Mouse (Mus musculus) embryonic facial prominence, embryonic 12.5 days (tissue): ENCODE measurements around the gene Dcxr. TPM values are rescaled to one million over a fixed set of nuclear protein-coding genes. Genes with fewer than 3 reads are reported as not detected.
"Not testable (repeated sequence)": the region's sequence is repeated elsewhere in the genome, so short reads cannot be mapped to it uniquely, and the experiment has no call there.

Source experiments
- ATAC-seq: fragments of 200-750 bp; cut with Nextera tagmentation; 2 replicates; pipeline ENCODE4 v1.8.0; 2017; ENCODE audit not compliant: insufficient number of reproducible peaks, insufficient read depth, low FRiP score, low TSS enrichment
- H3K27ac ChIP-seq: fragments of 300-500 bp; sonication (generic); 2 replicates; pipeline ENCODE4 v1.5.1; 2016; ENCODE audit warnings: mild to moderate bottlenecking
- H3K27me3 ChIP-seq: fragments of 300-500 bp; sonication (generic); 2 replicates; pipeline ENCODE4 v1.6.1; 2016; ENCODE audit warnings: mild to moderate bottlenecking, moderate library complexity
- H3K36me3 ChIP-seq: fragments of 300-500 bp; sonication (generic); 2 replicates; pipeline ENCODE4 v1.6.1; 2016; ENCODE audit warnings: mild to moderate bottlenecking
- H3K4me1 ChIP-seq: fragments of 300-500 bp; sonication (generic); 2 replicates; pipeline ENCODE4 v1.6.1; 2016
- H3K4me2 ChIP-seq: fragments of 300-500 bp; sonication (generic); replicated peaks from 2 replicates; pipeline ENCODE4 v1.6.1; 2016; ENCODE audit warnings: mild to moderate bottlenecking, moderate library complexity
- H3K4me3 ChIP-seq: fragments of 300-500 bp; sonication (generic); 2 replicates; pipeline ENCODE4 v1.5.1; 2016; ENCODE audit warnings: mild to moderate bottlenecking
- H3K9ac ChIP-seq: fragments of 300-500 bp; sonication (generic); 2 replicates; pipeline ENCODE4 v1.6.1; 2016; ENCODE audit warnings: mild to moderate bottlenecking, moderate library complexity
- H3K9me3 ChIP-seq: fragments of 300-500 bp; sonication (generic); 2 replicates; pipeline ENCODE4 v1.6.1; 2016; ENCODE audit warnings: mild to moderate bottlenecking, moderate library complexity
- WGBS: fragments of 180-500 bp; shearing (Covaris S2); methylation state at CpG from one replicate; pipeline ENCODE4 v1.1.7; 2016; 5-methylcytosine and 5-hydroxymethylcytosine counted together
- polyA plus RNA-seq: library from polyadenylated mRNA; unstranded; fragments of >200 nt; fragmentation: Nextera tagmentation; extraction: Ambion mirVana; gene quantifications from 2 replicates; pipeline ENCODE4 v1.2.1, GENCODE M21; 2016

The Dcxr gene
- 11.5 and 12.3 TPM in 2 replicates for polyA plus RNA-seq

DNA sequence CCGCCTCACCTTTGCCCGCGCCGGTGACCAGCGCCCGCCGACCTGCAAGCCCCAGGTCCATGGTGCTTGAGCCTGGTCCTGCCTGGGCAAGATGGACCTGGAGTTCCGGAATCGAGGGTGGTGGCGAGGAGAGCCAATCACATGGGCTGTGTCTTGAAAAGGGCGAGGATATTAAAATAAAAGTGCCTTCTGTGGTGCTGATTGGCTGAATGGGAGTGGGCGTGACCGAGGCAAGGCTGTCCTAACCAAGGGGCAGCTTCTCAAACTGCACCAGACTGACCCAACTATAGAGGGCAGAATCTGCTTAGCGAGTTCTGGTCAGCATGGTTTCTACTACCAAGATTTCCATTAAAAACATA is at the start of gene Dcxr:
Gene Dcxr (minus strand): TSS at position 113 of the 359 bp plus-strand sequence.
- peak within 1 kb of the TSS; percentile 46 for H3K9ac ChIP-seq
- peak within 1 kb of the TSS; percentile 56 for H3K4me3 ChIP-seq
- H3K9me3 ChIP-seq: no peaks in the 10 kb centered on the region
- 1% methylated on average over 14 of the region's 14 CpGs for WGBS
- peak; percentile 79 for ATAC-seq
- 0 out of 2 replicates have a peak, but pooled peaks cover 6% of the 10 kb centered on the region for H3K36me3 ChIP-seq
- H3K4me2 ChIP-seq: peak within 1 kb of the TSS; percentile 81
- no peak within 1 kb of the TSS for H3K27ac ChIP-seq
- H3K27me3 ChIP-seq: peaks cover 8% of the 10 kb centered on the region; the same call in 1 of the 2 replicates
- peaks cover 23% of the 10 kb centered on the region; the same call in 1 of the 2 replicates for H3K4me1 ChIP-seq

DNA sequence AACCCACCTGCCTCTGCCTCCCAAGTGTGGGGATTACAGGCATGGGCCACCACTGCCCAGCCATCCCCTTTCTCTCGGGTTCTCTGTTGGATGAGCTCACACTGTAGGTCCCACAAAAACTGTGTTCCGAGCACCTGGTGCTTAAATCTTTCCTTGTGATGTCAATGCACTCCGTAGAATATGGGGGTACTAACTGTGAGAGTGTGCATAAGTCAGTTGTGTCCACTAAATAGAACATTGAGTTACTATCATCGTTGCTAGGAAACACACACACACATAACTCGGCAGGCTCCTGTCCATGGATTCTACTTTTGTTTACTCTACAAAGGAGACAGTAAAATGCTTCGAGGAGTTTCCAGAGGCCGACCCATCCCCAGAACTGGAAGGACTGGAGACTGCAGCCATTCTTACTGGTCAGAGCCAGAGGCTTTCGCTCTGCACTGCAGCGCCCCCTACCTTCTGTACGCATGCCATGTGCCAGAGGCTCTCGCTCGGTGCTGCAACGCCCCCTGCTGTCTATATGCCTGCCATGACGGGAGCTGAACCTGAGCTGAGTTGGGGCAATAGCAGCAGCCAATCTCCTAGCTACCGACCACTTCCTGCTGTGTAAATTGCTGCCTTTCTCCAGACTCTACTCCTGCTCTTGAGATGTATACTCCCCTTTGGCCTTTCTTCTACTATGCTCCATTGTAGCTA is 48.8 kb upstream of the Dcxr start:
- no peak overlapping the region for H3K27ac ChIP-seq

DNA sequence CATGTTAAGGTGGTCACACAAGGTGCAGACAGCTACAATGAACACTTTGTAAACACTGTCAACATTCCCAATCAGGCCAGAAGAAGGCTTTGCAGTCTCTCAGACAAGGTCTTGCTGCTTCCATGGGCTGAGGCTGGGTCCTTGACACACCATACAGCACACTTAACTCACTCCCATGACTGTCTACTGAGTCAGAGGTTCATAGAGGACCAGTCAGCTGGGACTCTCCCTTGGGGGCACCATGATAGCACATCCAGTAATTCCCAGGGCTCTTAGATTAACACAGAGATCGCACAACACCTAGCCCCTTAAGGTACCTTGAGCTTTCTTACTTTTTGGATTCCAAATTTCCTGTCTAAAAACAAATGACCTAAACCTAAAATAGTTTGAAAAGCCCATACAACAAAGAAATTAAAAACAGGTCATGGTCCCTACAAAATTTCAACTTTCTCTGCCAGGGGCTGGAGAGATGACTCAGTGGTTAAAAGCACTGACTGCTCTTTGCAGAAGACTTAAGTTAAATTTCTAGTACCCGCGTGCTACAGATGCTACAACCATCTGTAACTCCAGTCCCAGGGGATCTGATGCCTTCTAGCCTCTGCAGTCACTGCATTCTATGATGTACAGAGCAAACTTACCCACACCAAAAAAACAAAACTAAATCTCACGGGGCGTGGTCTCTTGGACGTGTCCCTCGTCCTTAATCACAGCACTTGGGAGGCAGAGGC is 46.5 kb upstream of the Dcxr start:
- Histone ChIP-seq H3K9me3 (no peaks in the 10 kb centered on the region), H3K4me3 (no peak overlapping the region), H3K4me1 (peaks cover 8% of the 10 kb centered on the region; the same call in 1 of the 2 replicates), H3K36me3 (no peaks in the 10 kb centered on the region), H3K27me3 (no peaks in the 10 kb centered on the region), H3K27ac (no peak overlapping the region), H3K9ac (no peak overlapping the region), H3K4me2 (no peak overlapping the region)
- 88% methylated on average over 7 of the region's 7 CpGs for WGBS
- ATAC-seq: no peak

More for the DNA sequence above, 48.8 kb upstream of the Dcxr start:
- peak; percentile 19; the same call in 1 of the 2 replicates for ATAC-seq
- Histone ChIP-seq H3K27me3 (no peaks in the 10 kb centered on the region), H3K36me3 (peaks cover 6% of the 10 kb centered on the region; the same call in 1 of the 2 replicates), H3K4me1 (peaks cover 8% of the 10 kb centered on the region; the same call in 1 of the 2 replicates), H3K9ac (no peak overlapping the region), H3K4me2 (no peak overlapping the region; the same call in 1 of the 2 replicates), H3K9me3 (no peaks in the 10 kb centered on the region), H3K4me3 (no peak overlapping the region)
- 27% methylated on average over 15 of the region's 15 CpGs for WGBS

GRCm38 (mm10) chr11:120772749-120773148 is 45.7 kb upstream of the Dcxr start:
- H3K36me3 ChIP-seq: no peaks in the 10 kb centered on the region
- H3K9me3 ChIP-seq: no peaks in the 10 kb centered on the region
- no peak overlapping the region for H3K4me3 ChIP-seq
- no peak overlapping the region for H3K9ac ChIP-seq
- H3K27ac ChIP-seq: no peak overlapping the region
- no peaks in the 10 kb centered on the region for H3K27me3 ChIP-seq
- no peak for ATAC-seq
- peaks cover 8% of the 10 kb centered on the region; the same call in 1 of the 2 replicates for H3K4me1 ChIP-seq
- no peak overlapping the region for H3K4me2 ChIP-seq
- WGBS: 78% methylated on average over 3 of the region's 3 CpGs

DNA sequence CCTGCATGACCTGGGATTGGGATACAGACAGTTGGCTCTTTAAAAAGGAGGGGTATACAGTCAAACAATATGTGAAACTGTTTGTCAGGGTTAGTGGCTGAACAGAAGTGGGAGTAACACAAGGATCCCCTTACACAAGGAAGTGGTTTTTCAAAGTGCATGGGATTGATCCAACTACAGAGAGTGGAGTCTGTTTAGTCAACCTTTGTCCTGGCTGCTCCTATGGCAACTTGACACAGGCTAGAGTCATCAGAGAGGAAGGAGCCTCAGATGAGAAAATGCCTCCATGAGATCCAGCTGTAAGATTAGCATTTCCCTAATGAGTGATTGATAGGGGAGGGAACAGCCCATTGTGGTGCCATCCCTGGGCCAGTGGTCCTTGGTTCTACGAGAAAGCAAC is 41.1 kb upstream of the Dcxr start:
- no peak overlapping the region for H3K27ac ChIP-seq
- H3K36me3 ChIP-seq: no peaks in the 10 kb centered on the region
- H3K27me3 ChIP-seq: peaks cover 10% of the 10 kb centered on the region; the same call in 1 of the 2 replicates
- H3K4me1 ChIP-seq: no peaks in the 10 kb centered on the region
- WGBS: 69% methylated on average over 1 of the region's 1 CpGs
- H3K9ac ChIP-seq: no peak overlapping the region
- H3K4me3 ChIP-seq: no peak overlapping the region
- no peak overlapping the region for H3K4me2 ChIP-seq
- H3K9me3 ChIP-seq: no peaks in the 10 kb centered on the region
- no peak for ATAC-seq

GRCm38 (mm10) chr11:120767023-120767422 is 39.9 kb upstream of the Dcxr start:
- H3K27me3 ChIP-seq: peaks cover 16% of the 10 kb centered on the region
- not testable (repeated sequence) for ATAC-seq, H3K9me3 ChIP-seq, H3K4me3 ChIP-seq, H3K4me2 ChIP-seq, H3K36me3 ChIP-seq, H3K4me1 ChIP-seq, H3K27ac ChIP-seq, H3K9ac ChIP-seq
- WGBS: 79% methylated on average over 3 of the region's 7 CpGs

GRCm38 (mm10) chr11:120763121-120763999 is 36.3 kb upstream of the Dcxr start:
- H3K4me2 ChIP-seq: peak overlapping the region; percentile 13; the same call in 1 of the 2 replicates
- not testable (repeated sequence) for H3K27ac ChIP-seq, H3K36me3 ChIP-seq, H3K4me1 ChIP-seq, H3K9ac ChIP-seq, H3K4me3 ChIP-seq
- WGBS: 5% methylated on average over 2 of the region's 23 CpGs
- H3K9me3 ChIP-seq: peaks cover 12% of the 10 kb centered on the region
- ATAC-seq: peak; percentile 62; the same call in 1 of the 2 replicates
- peaks cover 20% of the 10 kb centered on the region for H3K27me3 ChIP-seq

DNA sequence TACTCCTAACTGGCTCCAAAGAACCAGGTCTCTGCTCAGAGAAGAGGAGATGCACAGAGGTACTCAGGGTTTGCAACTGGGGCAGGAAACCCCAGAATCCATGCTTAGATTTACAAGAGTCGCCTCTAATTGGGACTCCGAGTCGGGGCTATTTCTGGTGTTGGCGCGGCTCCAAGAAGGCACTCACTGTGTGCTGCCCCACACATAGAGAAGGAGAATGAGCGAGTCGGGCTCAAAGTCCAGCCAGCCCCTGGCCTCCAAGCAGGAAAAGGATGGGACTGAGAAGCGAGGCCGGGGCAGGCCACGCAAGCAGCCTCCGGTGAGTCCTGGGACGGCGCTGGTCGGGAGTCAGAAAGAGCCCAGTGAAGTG is 35.6 kb upstream of the Dcxr start, which contains the start of gene Hmga1b:
Gene Hmga1b (plus strand): TSS at position 123 of the 370 bp plus-strand sequence.
- H3K4me1 ChIP-seq, H3K9ac ChIP-seq, ATAC-seq, H3K4me3 ChIP-seq, H3K36me3 ChIP-seq, H3K27ac ChIP-seq: not testable (repeated sequence)
- H3K4me2 ChIP-seq: peak within 1 kb of the TSS; percentile 13; the same call in 1 of the 2 replicates
- H3K27me3 ChIP-seq: peaks cover 20% of the 10 kb centered on the region
- peaks cover 19% of the 10 kb centered on the region for H3K9me3 ChIP-seq
- 19% methylated on average over 14 of the region's 14 CpGs for WGBS

- Histone ChIP-seq H3K9ac (no peak overlapping the region), H3K27ac (no peak overlapping the region)
- no peak for ATAC-seq
These were observed 35.0 kb upstream of the Dcxr start for GRCm38 (mm10) chr11:120761811-120762671.

DNA sequence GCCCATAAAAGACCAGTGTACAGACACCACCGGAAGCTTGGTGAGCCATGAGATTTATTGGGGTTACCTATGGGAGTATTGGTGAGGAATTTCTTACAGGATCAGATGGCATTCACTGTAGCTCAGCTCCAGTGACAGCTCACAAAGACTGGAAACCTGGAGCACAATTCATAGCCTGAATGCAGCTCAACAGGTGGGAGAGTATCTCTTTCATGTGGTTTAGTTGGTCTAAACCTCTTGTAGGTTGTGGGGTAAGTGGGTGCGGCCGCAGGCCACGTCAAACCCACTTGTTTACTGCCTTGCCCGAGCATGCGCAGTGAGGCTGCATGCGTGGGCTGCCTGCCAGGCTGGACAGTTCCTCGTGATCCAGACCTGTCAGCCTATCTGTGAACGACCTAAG is 33.2 kb upstream of the Dcxr start:
- H3K4me3 ChIP-seq: no peak overlapping the region
- no peak overlapping the region for H3K4me2 ChIP-seq
- H3K27me3 ChIP-seq: peaks cover 14% of the 10 kb centered on the region
- H3K4me1 ChIP-seq: no peaks in the 10 kb centered on the region
- H3K36me3 ChIP-seq: no peaks in the 10 kb centered on the region
- 91% methylated on average over 9 of the region's 9 CpGs for WGBS
- H3K27ac ChIP-seq: no peak overlapping the region
- peaks cover 19% of the 10 kb centered on the region for H3K9me3 ChIP-seq
- no peak overlapping the region for H3K9ac ChIP-seq
- no peak for ATAC-seq

More at GRCm38 (mm10) chr11:120761811-120762671, 35.0 kb upstream of the Dcxr start:
- 69% methylated on average over 14 of the region's 14 CpGs for WGBS
- no peak overlapping the region for H3K4me2 ChIP-seq
- no peaks in the 10 kb centered on the region for H3K36me3 ChIP-seq
- no peak overlapping the region for H3K4me3 ChIP-seq
- H3K9me3 ChIP-seq: peaks cover 19% of the 10 kb centered on the region
- H3K4me1 ChIP-seq: no peaks in the 10 kb centered on the region
- peaks cover 20% of the 10 kb centered on the region for H3K27me3 ChIP-seq
